Mouse (Mus musculus) lung, adult 2 months (tissue): Measurements from ENCODE around the gene Gemin7.

ENCODE experiments used
- CTCF ChIP-seq: fragments of 200-500 bp; IDR thresholded peaks from 2 replicates; pipeline ENCODE4 v1.5.1; 2011; ENCODE audit warnings: mild to moderate bottlenecking, low read length, control low read depth; ENCODE audit not compliant: insufficient read depth
- POLR2A ChIP-seq: fragments of 200-500 bp; IDR thresholded peaks from 2 replicates; pipeline ENCODE4 v1.6.1; 2011; ENCODE audit warnings: low read depth, mild to moderate bottlenecking, control low read depth, low read length, borderline replicate concordance; ENCODE audit errors: extremely low read depth

DNA sequence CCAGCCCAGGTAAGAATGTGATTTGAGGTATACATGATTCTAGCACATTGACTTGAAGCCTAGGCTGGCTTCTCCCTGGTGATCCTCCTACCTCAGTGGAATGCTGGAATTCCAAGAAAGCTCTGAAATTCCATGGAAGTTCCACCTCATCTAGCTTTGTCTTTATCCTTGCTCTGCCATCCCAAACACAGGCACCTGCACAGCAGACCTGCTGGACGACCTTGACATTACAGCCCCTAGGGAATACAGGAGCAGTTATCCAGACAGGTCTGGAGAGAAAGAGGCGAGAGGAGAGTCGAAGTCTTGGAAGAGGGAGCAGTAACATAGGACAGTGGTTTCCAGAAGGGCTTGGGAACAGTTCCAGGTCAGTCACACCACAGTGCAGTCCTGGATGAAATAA lies 7.7 kb downstream of the Gemin7 start:
- no peak for TF ChIP-seq CTCF
- TF ChIP-seq POLR2A, result no peak
